Mouse (Mus musculus) testis, adult 2 months (tissue): ENCODE results near the gene Ildr1.

Experiments used
- CTCF ChIP-seq: fragments of 200-500 bp; IDR thresholded peaks from 2 replicates; pipeline ENCODE4 v1.5.1; 2012; ENCODE audit warnings: low read depth, mild to moderate bottlenecking, inconsistent platforms, low read length, moderate library complexity; ENCODE audit not compliant: control insufficient read depth, insufficient read depth, insufficient replicate concordance
- POLR2A ChIP-seq: fragments of 200-500 bp; IDR thresholded peaks from 2 replicates; pipeline ENCODE4 v1.6.1; 2012; ENCODE audit warnings: low read depth, mild to moderate bottlenecking, inconsistent platforms, low read length, moderate library complexity; ENCODE audit not compliant: control insufficient read depth

- TF ChIP-seq CTCF: no peak
- no peak for TF ChIP-seq POLR2A
Observed at GRCm38 (mm10) chr16:36743580-36743979, 49.8 kb downstream of the Ildr1 start.
